Mouse (Mus musculus): ENCODE data around the gene Abtb2.

The Abtb2 gene

GRCm38 (mm10) chr2:103584093-103584492, 18.0 kb downstream of the Abtb2 start:
- no peak for DNase-seq

DNA sequence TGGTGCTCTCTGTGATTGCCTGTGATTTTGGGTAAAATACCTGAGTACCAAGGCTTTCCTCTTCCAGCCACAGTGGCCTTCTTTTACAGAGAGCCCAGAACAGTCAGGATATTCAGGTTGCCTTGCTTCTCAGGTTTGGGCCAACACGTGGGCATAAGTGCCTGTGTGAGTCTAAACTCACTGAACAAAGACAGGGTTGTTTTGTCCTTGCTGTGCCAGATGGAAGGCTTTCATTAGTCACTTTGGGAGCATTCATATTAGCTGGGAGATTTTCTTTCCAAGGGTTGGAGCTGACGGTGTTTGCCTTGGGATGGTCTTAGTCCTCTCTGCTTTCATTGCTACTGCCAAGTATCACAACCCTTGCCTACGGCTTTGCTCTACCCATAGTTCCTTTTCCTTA, 20.3 kb downstream of the Abtb2 start:
- DNase-seq, result no peak

GRCm38 (mm10) chr2:103588776-103589175, 22.7 kb downstream of the Abtb2 start:
- no peak for DNase-seq

DNA sequence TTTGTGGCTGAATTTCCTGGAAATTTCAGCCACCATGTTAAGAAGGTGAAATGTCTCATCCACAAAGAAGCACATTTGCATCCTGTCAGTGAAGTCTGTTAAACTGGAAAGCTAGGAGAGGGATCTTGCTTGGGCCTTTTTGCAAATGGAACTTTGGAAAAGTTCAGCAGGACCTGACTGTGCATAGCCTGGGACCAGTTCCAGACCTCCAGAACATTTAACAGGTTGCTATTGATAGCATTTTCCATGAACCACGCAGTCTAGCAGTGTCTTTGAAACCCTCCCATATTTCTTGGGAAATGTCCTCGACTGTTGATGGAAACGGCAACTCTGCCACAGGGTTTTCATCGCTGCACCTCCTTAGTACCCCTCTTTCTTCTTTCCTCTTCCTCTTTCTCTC, 23.3 kb downstream of the Abtb2 start:
- no peak for DNase-seq

DNA sequence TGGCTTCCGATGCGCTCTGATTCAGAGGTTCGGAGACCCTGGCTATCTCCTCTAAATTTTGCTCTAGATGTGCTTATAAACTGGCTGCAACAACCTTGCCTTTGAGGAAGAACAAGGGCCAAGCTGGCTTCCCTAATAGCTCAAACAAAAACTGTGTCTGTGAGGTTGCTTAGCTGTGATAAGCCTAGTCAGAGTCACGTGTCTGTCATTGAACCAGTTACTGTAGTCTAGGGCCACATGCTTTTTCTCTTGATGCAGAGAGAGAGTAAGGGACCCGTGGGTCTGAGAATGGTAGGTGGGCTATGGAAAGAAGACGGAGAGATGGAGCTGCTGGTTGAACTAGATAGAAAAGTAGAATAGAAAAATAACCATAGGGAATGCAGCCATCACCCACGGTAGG, 24.5 kb downstream of the Abtb2 start:
- no peak for DNase-seq

DNA sequence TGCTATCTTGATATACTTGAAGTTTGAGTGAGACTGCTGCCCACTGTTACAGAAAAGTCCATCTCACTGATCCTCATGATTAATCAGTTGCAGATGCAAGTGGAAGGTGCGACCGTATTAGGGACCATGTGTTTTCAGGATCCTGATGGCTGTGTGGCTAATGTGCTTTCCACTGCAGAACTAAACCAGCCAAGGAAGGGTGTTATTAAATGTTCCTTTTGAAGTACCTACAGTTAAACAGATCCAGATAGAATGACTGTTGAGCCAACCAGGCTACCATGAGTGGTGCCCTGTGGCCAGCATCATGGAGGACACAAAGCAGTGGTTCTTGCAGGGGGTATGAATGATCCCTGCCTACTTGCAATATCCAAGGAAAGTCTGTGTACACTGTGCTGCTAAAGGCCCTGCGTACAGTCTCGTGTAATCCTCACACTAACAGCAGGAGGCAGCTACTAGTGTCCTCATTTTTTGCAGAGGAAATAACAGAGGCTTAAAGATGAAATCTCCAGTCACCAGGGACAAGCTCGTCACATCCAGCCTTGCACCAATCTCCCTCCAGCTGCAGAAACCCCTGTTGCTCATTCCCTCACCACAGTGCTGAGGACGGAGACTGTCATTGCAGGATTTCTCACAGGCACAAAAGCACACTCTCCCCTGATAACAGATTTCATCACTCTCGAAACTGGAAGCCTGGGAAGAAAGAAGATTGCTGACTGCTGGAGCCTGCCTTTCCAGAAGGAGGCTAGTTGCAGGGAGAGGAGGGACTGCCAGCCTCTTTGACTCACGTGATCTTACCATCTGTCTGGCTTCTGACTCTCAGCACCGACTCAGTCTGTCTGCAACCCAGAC, 25.9 kb downstream of the Abtb2 start:
- DNase-seq, result peak; percentile 60

DNA sequence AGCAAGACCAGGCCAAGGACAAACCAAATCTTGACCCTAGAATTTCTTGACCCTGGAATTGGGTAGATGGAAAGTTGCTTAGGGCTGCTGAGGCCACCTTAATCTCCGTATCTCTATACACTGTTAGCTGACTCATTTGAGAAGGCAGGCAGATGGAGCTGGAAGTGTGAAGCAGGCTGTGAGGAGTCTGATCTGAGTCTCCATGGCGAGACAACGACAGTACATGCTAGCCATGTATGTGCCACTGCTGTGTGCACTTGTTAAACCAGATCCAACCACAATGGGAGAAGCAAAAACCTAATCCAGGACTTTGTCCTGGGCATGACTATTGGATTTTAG, 26.4 kb downstream of the Abtb2 start:
- DNase-seq, result no peak

GRCm38 (mm10) chr2:103594592-103595011, 28.5 kb downstream of the Abtb2 start:
- DNase-seq, result no peak

DNA sequence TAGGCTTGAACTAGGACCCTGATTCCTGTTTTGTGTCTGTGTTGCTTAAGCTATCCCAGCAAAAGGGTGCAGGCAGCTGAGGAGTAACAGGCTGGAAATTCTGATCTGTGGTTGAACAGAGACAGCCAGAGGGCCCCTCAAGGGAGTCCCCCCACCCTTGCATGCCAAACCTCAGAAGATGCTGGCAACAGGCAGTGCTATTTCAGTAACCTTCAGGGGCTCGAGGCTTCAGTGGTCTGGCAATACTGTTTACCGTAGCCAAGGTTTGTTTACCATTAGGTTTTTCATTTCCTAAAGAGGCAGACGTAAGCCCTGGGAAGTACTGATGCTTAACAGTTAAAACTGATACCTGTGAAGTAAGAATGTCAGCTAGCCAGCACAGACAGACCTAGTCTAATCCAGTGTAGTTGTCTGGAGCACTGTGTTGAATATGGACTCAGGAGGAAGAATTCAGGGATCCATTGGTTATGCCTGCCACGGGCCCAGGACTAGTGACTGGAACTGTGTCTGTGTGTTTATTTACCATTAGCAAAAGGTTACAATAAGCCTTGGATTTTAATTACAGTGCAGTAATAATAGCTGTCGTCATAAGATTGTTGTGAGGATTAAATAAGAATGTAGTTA, 29.0 kb downstream of the Abtb2 start:
- no peak for DNase-seq

DNA sequence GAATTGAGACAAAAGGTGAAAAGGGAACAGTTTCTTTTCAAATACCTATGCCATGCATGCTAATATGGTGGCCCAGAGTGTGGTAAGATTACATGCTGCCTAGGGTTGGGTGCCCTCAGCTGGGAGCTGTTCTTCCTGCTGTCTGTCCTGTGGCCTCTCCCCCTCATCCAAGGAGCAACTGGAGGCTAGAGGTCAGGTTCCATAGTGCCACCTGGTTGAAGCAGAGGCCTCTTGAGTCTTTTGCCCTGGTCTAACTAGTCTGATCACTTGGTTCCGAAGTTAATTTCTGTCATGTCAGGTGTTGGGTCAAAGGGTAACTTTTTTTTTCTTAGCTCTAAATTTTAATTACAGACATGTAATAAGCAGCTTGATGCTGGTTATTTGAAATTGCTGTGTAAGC, 33.2 kb downstream of the Abtb2 start:
- DNase-seq, result no peak

DNA sequence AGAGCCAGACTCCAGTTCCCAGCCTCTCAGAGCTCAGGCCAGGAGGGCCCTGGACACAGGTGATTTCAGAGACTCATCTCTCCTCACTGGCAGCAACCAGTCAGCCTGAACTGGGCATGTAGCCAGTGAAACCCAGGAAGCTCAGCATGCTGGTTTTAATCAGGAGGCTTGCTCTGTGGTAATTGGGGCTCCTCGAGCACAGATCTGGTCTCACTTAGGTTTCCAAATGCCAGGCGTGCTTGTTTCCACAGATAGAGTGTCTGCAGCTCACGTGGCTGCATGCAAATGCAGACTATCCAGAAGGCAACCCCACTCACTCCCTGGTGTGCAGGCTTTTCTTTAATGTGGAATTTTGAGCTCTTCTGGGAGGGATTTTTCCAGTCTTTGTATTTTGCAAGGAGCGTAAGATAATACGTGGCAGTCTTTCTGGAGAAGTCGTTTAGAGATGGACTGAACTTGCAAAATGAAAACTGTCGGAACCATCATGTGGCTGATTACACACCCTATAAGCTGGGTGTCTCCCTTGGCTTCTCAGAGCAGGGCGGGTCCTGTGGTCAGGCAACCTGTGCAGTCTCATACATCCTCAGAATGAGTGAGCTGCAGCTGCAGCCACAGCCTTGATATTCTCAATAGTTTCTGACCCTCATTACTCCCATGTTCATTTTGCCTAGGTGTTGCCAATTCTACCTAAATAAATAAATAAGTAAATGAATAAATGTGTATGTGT, 34.2 kb downstream of the Abtb2 start:
- peak; percentile 66 for DNase-seq

DNA sequence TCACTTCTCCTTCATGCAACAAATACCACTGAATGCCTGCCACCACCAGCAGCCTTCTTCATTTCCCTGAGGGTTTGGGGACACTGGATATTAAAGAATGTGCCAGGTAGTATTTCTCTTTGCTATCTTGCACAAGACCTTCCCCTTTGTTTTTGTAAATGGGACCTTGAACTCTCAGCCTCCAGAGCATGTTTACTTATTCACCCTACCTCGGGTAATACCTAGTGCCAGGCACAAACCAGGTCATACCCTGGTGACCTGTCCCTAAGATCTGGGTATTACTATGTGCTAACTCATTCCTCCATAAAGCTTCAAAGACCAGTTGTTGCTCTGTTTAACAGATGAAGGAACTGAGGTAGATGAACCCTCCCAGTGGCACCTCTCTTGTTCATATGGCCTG, 35.0 kb downstream of the Abtb2 start:
- DNase-seq, result no peak

DNA sequence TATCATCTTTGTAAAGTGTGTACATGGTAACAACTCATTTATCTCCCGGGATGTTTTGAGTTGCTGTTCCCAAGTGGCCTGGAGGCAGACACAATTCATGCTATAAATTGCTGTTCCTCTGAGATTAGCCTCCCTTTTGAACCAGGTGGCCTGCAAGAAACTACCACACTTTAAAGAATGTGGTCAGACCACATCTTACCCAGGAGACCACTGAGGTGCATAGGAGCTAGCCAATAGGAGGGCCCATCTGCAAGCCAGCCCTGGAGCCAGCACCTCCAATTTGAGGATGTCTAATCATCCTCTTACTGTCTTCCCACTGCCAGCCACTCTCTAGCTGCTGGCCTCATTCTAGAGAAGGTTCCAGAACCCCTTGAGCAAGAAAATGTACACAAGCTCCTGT, 35.4 kb downstream of the Abtb2 start:
- no peak for DNase-seq

DNA sequence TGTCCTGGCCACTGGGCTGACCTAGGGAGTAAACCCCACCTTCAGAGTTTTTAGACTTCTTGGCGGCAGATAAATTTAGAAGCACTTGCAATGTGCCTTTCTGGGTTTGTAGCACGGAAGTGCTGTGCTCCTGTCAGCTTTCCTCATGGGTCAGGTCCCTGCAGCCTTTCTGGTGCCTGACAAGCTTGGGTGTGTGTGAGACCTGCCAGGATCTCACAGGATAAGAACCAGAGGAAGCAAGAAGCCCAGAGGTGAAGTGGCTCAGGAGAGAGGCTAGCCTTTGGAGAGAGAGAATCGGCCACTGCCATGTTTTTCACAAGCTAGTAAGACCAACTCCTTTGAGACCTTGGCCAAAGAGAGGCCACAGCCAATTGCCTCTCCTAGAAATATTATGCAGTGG, 37.1 kb downstream of the Abtb2 start:
- no peak for DNase-seq

DNA sequence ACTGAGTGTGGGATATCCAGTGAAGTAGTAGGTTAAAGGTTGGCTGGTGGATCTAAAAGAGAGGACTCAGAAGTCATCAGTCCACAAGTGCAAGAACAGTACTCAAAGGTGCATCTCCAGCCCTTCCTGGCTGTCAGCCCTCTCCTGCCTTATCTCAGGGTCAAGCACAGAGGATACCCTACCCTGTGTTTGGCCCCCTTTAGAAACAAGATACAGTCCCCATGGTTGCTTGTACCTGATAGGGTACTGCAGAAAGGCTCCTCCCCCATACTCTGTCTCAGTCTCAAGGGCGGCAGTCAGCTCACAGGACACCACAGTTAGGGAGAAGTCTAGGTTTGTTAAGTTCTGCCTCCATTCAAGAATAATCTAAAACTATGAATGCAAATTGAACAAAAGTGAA, 37.8 kb downstream of the Abtb2 start:
- no peak for DNase-seq

GRCm38 (mm10) chr2:103605805-103606498, 39.8 kb downstream of the Abtb2 start:
- DNase-seq, result no peak

DNA sequence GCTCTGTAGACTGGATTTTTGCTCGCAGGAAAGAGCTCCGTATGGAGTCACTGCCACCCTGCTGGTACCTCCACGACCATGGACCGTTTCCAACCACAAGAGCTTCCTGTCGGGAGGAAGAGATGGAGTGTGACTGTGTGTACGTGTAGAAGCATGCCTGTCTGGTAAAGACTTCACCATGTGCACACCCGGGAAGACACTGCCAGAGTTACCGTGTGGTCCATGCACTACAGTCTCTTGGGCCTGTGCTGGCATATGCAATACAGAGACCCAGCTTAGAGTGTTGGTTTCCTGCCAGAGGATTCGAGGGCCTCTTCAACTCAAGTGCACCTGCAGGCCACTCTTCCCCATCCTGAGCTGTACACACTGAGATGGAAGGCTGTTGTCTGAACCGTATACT, 41.8 kb downstream of the Abtb2 start:
- no peak for DNase-seq

- no peak for DNase-seq
These were observed 42.8 kb downstream of the Abtb2 start for GRCm38 (mm10) chr2:103608947-103609346.

DNA sequence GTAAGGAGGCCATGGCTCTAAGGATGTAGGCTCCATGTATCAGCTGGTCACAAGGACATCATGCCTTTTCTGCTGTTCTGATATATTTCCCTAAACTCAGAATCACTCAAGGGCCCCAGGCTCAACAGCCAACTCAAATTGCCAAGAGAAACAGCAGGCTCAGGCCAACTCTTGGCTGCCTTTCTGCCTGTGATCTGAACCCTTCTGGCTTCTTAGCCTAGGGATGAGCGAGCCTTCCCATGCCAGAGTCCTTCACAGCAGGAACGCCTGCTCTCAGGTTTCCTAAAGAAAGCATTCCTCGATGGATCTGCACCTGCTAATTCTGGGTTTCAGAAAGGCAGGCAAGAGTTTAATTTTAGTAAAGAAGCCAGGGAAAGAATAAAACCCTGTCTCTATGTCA, 43.4 kb downstream of the Abtb2 start:
- no peak for DNase-seq

- DNase-seq, result no peak
These were observed 44.9 kb downstream of the Abtb2 start for GRCm38 (mm10) chr2:103610831-103611535.

DNA sequence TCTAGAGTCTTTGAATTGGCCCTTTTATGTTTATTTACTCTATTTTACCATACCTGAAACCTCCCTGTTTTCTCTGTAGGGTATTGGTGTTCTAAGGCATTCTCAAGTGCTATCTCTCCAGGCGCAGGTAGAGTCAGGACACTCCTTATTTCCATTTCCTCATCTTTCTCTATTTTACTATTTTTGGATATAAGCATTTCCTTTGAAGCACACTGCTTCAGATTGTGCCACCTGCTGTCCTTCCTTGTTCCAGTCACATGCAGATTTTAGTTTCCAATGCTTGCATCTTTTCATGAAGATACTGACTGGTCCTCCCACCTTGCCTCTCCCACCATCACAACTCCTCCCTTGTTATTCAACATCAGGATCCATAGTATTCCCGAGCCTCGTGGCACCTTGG, 47.8 kb downstream of the Abtb2 start:
- DNase-seq, result no peak

DNA sequence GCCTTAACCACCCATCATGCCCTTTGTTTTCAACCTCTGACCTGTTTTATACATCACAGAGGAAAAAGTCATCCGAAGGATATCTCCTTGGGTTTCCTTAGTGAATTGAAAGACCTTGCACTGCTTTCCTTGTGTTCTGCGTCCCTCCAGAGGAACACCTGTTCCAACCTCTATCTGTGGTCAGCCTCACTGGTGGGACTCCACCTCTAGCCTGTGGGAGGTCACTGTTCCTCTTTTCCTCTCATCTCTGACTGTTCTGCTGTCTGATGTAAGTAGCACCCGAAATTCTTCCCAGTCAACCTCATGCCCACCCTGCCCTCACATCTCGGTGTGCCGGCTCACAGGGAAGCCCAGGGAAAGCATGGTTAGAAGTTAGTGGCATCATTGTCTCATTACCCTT, 48.9 kb downstream of the Abtb2 start:
- DNase-seq, result no peak

DNA sequence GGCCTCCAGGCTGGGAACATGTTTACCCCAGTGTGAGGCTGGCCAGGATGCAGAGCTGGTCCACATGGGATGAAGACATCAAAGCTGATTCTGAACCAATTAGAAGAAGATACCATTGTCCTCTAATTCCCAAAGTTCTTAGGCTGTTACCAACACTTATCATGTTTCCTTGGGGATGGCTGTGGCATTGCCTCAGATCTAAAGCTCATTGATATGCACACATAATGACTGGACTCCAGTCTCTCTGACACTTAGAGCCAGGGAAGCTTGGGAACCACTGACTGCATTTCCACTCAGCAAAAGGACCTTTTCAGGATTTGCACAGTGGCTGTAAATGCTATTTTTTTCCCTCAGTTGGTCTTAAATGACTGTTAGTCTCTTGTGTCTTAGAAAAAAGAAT, 52.3 kb downstream of the Abtb2 start:
- peak; percentile 36 for DNase-seq
